Mouse (Mus musculus) C2C12 (cell line): ENCODE data around the gene S100a16.

Experiments used
- CEBPB ChIP-seq: IDR thresholded peaks from one replicate; pipeline ENCODE4 v1.6.1; 2011; ENCODE audit warnings: low read depth, mild to moderate bottlenecking, control low read depth, moderate library complexity
- CTCF ChIP-seq: IDR thresholded peaks from one replicate; pipeline ENCODE4 v1.5.1; 2011; ENCODE audit not compliant: control insufficient read depth, insufficient read depth, insufficient read length
- MYOG ChIP-seq: IDR thresholded peaks from one replicate; pipeline ENCODE4 v1.6.1; 2011; ENCODE audit not compliant: control insufficient read depth, insufficient read length; ENCODE audit errors: extremely low read depth
- USF1 ChIP-seq: IDR thresholded peaks from one replicate; pipeline ENCODE4 v1.6.1; 2011; ENCODE audit warnings: low read depth, mild to moderate bottlenecking, control low read depth, moderate library complexity

DNA sequence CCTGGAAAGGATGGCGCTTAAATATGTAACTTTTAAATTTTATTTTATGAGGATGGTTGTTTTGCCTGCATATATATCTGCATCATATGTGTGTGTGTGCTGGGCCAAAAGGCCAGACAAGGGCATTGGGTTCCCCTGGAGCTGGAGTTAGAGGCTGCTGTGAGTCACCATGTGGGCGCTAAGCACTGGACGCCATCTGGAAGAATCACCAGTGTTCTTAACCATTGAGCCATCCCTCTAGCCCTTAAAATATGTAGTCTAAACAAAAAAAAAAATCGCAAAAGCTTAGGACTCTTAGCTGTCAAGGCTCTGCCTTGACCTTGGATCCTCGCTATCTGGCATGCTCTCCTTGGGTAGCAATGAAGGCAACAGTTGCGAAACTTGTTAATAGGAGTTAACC is 48.5 kb upstream of the S100a16 start:
- TF ChIP-seq CTCF (no peak), MYOG (no peak), USF1 (no peak), CEBPB (peak; percentile 64)
